In genomic region chr3:127387016-127387517, GRCm38 (mm10) we compare ENCODE assay signal across 12 mouse cellular contexts.
A peak's percentile ranks its signal among the peaks of the same experiment; 100 is the strongest.
DNase-seq lines count a peak whose midpoint lies in the region; ATAC-seq lines count a peak whose summit lies in the region.
"Had no signal": no experiment of that assay in that cellular context is flagged by ENCODE, and none has a peak within 500 bp of the region (broad histone marks: within the 10 kb centered on the region; RNA-seq: fewer than 3 reads in every experiment).

No protein-coding gene starts in this region.

- DNase-seq in kidney, postnatal 25 days = no peak
- DNase-seq in cerebellum, postnatal 25 days = peak; percentile 23 to 26
- peak; percentile 75 for DNase-seq in hindbrain, embryonic 14.5 days (ENCODE audit: low spot score)
- DNase-seq in heart, adult 18-20 months = no peak
- no peak for DNase-seq in right cerebral cortex, postnatal 25 days
- DNase-seq in adrenal gland, postnatal 25 days = no peak
- DNase-seq: kidney, postnatal 14 days; lung, postnatal 36 days had no signal

- H3K27me3 ChIP-seq in kidney, embryonic 15.5 days = no peaks in the 10 kb centered on the region
- no peaks in the 10 kb centered on the region for H3K27me3 ChIP-seq in hindbrain, embryonic 14.5 days (ENCODE audit: control insufficient read depth, insufficient read depth, low read length)
- no peaks in the 10 kb centered on the region for H3K27me3 ChIP-seq in neural tube, embryonic 15.5 days (replicated peaks)
- H3K27me3 ChIP-seq: heart, embryonic 13.5 days; limb, embryonic 13.5 days had no signal

- no peak overlapping the region for H3K4me2 ChIP-seq in kidney, embryonic 15.5 days
- H3K4me2 ChIP-seq in hindbrain, embryonic 14.5 days (replicated peaks) = no peak overlapping the region
- no peak overlapping the region for H3K4me2 ChIP-seq in neural tube, embryonic 15.5 days
- H3K4me2 ChIP-seq: heart, embryonic 13.5 days; limb, embryonic 13.5 days had no signal

- no peak overlapping the region for H3K9ac ChIP-seq in kidney, embryonic 15.5 days
- H3K9ac ChIP-seq in hindbrain, embryonic 14.5 days = no peak overlapping the region
- H3K9ac ChIP-seq in neural tube, embryonic 15.5 days (replicated peaks) = no peak overlapping the region
- H3K9ac ChIP-seq: heart, embryonic 13.5 days; limb, embryonic 13.5 days had no signal

- H3K27ac ChIP-seq in kidney, embryonic 15.5 days = no peak overlapping the region
- H3K27ac ChIP-seq in hindbrain, embryonic 14.5 days = peak overlapping the region; percentile 38; the same call in 1 of the 2 replicates
- H3K27ac ChIP-seq in neural tube, embryonic 15.5 days (replicated peaks) = peak overlapping the region; percentile 33; the same call in 1 of the 2 replicates
- H3K27ac ChIP-seq: heart, embryonic 13.5 days; limb, embryonic 13.5 days had no signal

- no peaks in the 10 kb centered on the region for H3K4me1 ChIP-seq in kidney, embryonic 15.5 days
- H3K4me1 ChIP-seq in hindbrain, embryonic 14.5 days (replicated peaks; ENCODE audit: control insufficient read depth, insufficient read depth, low read length) = peaks cover 4% of the 10 kb centered on the region; the same call in 1 of the 2 replicates
- no peaks in the 10 kb centered on the region for H3K4me1 ChIP-seq in neural tube, embryonic 15.5 days
- H3K4me1 ChIP-seq: heart, embryonic 13.5 days; limb, embryonic 13.5 days had no signal

- WGBS in kidney, embryonic 15.5 days = 63% methylated on average over 14 of the region's 14 CpGs
- WGBS in hindbrain, embryonic 14.5 days = 18% methylated on average over 14 of the region's 14 CpGs
- WGBS in neural tube, embryonic 15.5 days = 33% methylated on average over 14 of the region's 14 CpGs

- H3K9me3 ChIP-seq in kidney, embryonic 15.5 days (replicated peaks) = no peaks in the 10 kb centered on the region
- H3K9me3 ChIP-seq in hindbrain, embryonic 14.5 days (ENCODE audit: control insufficient read depth, low read length) = no peaks in the 10 kb centered on the region
- no peaks in the 10 kb centered on the region for H3K9me3 ChIP-seq in neural tube, embryonic 15.5 days (replicated peaks)
- H3K9me3 ChIP-seq: heart, embryonic 13.5 days; limb, embryonic 13.5 days had no signal

- ATAC-seq in kidney, embryonic 15.5 days (replicated peaks; ENCODE audit: low FRiP score) = peak; percentile 22; the same call in 1 of the 2 replicates
- peak; percentile 91 for ATAC-seq in hindbrain, embryonic 14.5 days (ENCODE audit: low FRiP score)
- peak; percentile 84; the same call in 1 of the 2 replicates for ATAC-seq in neural tube, embryonic 15.5 days (ENCODE audit: low FRiP score)

- no peaks in the 10 kb centered on the region for H3K36me3 ChIP-seq in kidney, embryonic 15.5 days
- no peaks in the 10 kb centered on the region for H3K36me3 ChIP-seq in hindbrain, embryonic 14.5 days (replicated peaks; ENCODE audit: control insufficient read depth, insufficient read depth)
- no peaks in the 10 kb centered on the region for H3K36me3 ChIP-seq in neural tube, embryonic 15.5 days
- H3K36me3 ChIP-seq: heart, embryonic 13.5 days; limb, embryonic 13.5 days had no signal

- no peak overlapping the region for H3K4me3 ChIP-seq in kidney, embryonic 15.5 days (replicated peaks)
- no peak overlapping the region for H3K4me3 ChIP-seq in hindbrain, embryonic 14.5 days (replicated peaks; ENCODE audit: low read length)
- no peak overlapping the region for H3K4me3 ChIP-seq in neural tube, embryonic 15.5 days (replicated peaks)
- H3K4me3 ChIP-seq: heart, embryonic 13.5 days; limb, embryonic 13.5 days had no signal

Comparison
In these comparisons a context has a peak if more than half of its experiments do, and no peak if none do; other contexts are left out.
1. ATAC-seq: peak in every context shown above with its lines; median percentile 91 in hindbrain, embryonic 14.5 days; 84 in neural tube, embryonic 15.5 days; 22 in kidney, embryonic 15.5 days.
2. DNase-seq: peak in cerebellum, postnatal 25 days (2 of 2) and hindbrain, embryonic 14.5 days (single experiment); none in kidney, postnatal 25 days (0 of 2), heart, adult 18-20 months (0 of 2), right cerebral cortex, postnatal 25 days (single experiment) and adrenal gland, postnatal 25 days (single experiment).